In the genomic region with DNA sequence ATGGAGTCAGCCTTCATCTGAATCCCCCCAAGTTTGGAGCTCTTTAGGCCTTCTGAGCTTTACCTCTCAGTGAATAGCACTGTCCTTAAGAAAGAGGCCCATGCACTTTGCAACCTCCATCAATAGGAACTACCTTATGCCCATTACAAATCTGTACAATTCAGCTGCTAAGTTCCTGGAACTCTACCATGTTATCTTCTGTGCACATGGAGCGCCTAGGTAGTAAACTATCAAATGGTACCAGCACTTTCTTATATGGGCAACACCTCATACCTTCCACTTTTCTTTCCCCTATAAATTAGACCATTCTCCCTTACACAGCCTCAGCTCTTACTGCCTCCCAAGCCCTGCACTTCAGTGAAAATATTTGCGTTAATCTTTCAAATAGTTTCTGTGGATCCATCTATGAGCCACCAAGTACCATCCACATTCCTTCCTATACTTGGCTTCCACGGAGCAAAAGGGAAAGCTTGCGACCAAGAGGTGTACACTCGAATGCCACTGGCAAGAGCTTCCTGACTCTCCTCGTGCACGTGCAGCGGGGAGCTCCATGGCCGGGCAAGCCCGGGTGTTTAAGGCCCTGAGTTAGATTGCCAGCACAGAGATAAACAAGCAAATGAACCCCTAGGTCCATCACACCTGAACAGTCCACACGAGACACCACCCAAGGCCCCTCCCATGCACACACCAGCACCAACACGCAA, we compare ENCODE assay signal across 21 mouse cellular contexts. TPM values are rescaled to one million over a fixed set of nuclear protein-coding genes. Genes with fewer than 3 reads are reported as not detected.
DNase-seq lines count a peak whose midpoint lies in the region; ATAC-seq and TF ChIP-seq lines count a peak whose summit lies in the region.
"Had no signal": no experiment of that assay in that cellular context is flagged by ENCODE, and none has a peak within 500 bp of the region (broad histone marks: within the 10 kb centered on the region; RNA-seq: fewer than 3 reads in every experiment).

No protein-coding gene starts in this region.

- TF ChIP-seq RAD21 in MEL (IDR thresholded peaks at IDR 0.05; ENCODE audit: low read depth, low read length): no peak

- peak overlapping the region; percentile 66 for H3K27ac ChIP-seq in layer of hippocampus, adult 2 months
- no peak overlapping the region for H3K27ac ChIP-seq in MEL (ENCODE audit: control insufficient read depth, low read depth, low read length)
- H3K27ac ChIP-seq: forebrain, embryonic 15.5 days; heart, embryonic 10.5 days; hindbrain, embryonic 10.5 days; limb, embryonic 13.5 days had no signal

- no peaks in the 10 kb centered on the region for H3K9me3 ChIP-seq in MEL (replicated peaks; ENCODE audit: insufficient read depth, low read length)
- H3K9me3 ChIP-seq: forebrain, embryonic 15.5 days; heart, embryonic 10.5 days; limb, embryonic 13.5 days had no signal

- H3K9ac ChIP-seq in MEL (ENCODE audit: control insufficient read depth, low read depth, low read length, poor library complexity, severe bottlenecking): no peak overlapping the region
- H3K9ac ChIP-seq: forebrain, embryonic 15.5 days; limb, embryonic 13.5 days had no signal

- TF ChIP-seq POLR2A in MEL (IDR thresholded peaks at IDR 0.05; ENCODE audit: control insufficient read depth in 1 of 2, insufficient read depth in 1 of 2, low read depth in 1 of 2, low read length in 2 of 2, poor library complexity in 1 of 2): no peak

- no peak for TF ChIP-seq EP300 in MEL (IDR thresholded peaks at IDR 0.05; ENCODE audit: low read depth in 1 of 2, low read length in 2 of 2)

- TF ChIP-seq CTCF in layer of hippocampus, adult 2 months (conservative IDR thresholded peaks at IDR 0.05): no peak
- TF ChIP-seq CTCF in MEL (IDR thresholded peaks at IDR 0.05 in 2 of 3, conservative IDR thresholded peaks at IDR 0.05 in 1 of 3; ENCODE audit: control insufficient read depth in 1 of 3, insufficient read depth in 1 of 3, low read depth in 2 of 3, low read length in 3 of 3, poor library complexity in 1 of 3, severe bottlenecking in 1 of 3): no peak

- 0 out of 2 replicates have a peak, but pooled peaks cover 1% of the 10 kb centered on the region for H3K79me2 ChIP-seq in MEL (ENCODE audit: control insufficient read depth, insufficient read depth, low read length, poor library complexity)

- 0 out of 2 replicates have a peak, but pooled peaks have one; percentile 35 for ATAC-seq in erythroblast, adult 5-6 weeks (replicated peaks; ENCODE audit: low FRiP score, poor library complexity, severe bottlenecking)
- ATAC-seq in activated CD4-positive, CD25-positive, alpha-beta regulatory T cell, adult 4 months: no peak
- ATAC-seq: forebrain, embryonic 15.5 days had no signal

- H3K27me3 ChIP-seq in MEL (ENCODE audit: control insufficient read depth in 1 of 2, insufficient read depth in 2 of 2, low read length in 2 of 2): no peaks in the 10 kb centered on the region
- H3K27me3 ChIP-seq: forebrain, embryonic 15.5 days; limb, embryonic 13.5 days had no signal

- no peak for DNase-seq in layer of hippocampus, adult 2 months (ENCODE audit: low spot score in 2 of 2)
- DNase-seq in layer of hippocampus, adult 18-20 months (ENCODE audit: low spot score in 2 of 2): no peak
- no peak for DNase-seq in MEL (ENCODE audit: low read depth, low spot score)
- DNase-seq in lung, postnatal 14 days: peak; percentile 29
- no peak for DNase-seq in cerebellum, adult 9-11 months
- DNase-seq in urinary bladder, adult 2 months (ENCODE audit: low spot score): no peak
- DNase-seq: adrenal gland, adult 2 months; cerebellum, adult 9-10 months; right cerebral cortex, postnatal 4 days had no signal

- H3K36me3 ChIP-seq in MEL (ENCODE audit: control insufficient read depth in 1 of 2, insufficient read depth in 2 of 2, low read length in 2 of 2): peaks cover 0 to 8% of the 10 kb centered on the region in 2 experiments; a peak in 2 of 4 replicates
- H3K36me3 ChIP-seq: forebrain, embryonic 15.5 days; heart, embryonic 10.5 days; limb, embryonic 13.5 days had no signal

- no peak overlapping the region for H3K4me3 ChIP-seq in layer of hippocampus, adult 2 months
- H3K4me3 ChIP-seq in MEL (ENCODE audit: control insufficient read depth in 1 of 2, insufficient read depth in 1 of 2, low read depth in 2 of 2, low read length in 2 of 2): no peak overlapping the region
- H3K4me3 ChIP-seq: erythroblast, embryonic 14.5 days; forebrain, embryonic 15.5 days; heart, embryonic 10.5 days; hindbrain, embryonic 10.5 days; limb, embryonic 13.5 days had no signal

- H3K4me1 ChIP-seq in MEL (ENCODE audit: control insufficient read depth in 1 of 2, insufficient read depth in 2 of 2, low read length in 2 of 2): peaks cover 0 to 5% of the 10 kb centered on the region in 2 experiments; a peak in 1 of 4 replicates
- H3K4me1 ChIP-seq: hindbrain, embryonic 10.5 days had no signal

TF ChIP-seq in MEL, 35 proteins besides CTCF, POLR2A, EP300 and RAD21:
- TF ChIP-seq CHD1 (IDR thresholded peaks at IDR 0.05; ENCODE audit: low read depth, low read length) (no peak), TCF12 (IDR thresholded peaks at IDR 0.05; ENCODE audit: low read depth, low read length) (no peak), TAL1 (IDR thresholded peaks at IDR 0.05; ENCODE audit: low read length) (peak; percentile 27; the same call in 1 of the 2 replicates)

RNA-seq across cellular contexts. Expression of gene Tspan13, which starts 11.5 kb away (rescaled TPM):
- 100 to 1,000 TPM; 261 to 264 TPM for total RNA-seq in layer of hippocampus, adult 2 months (2021)
- 100 to 1,000 TPM; 284 to 286 TPM for total RNA-seq in layer of hippocampus, adult 18-20 months (2021)
- 23.0 and 23.7 TPM in 2 replicates for total RNA-seq in MEL (2012; rRNA removed)
- polyA plus RNA-seq in MEL (2012; ENCODE audit: insufficient read depth in 1 of 2, insufficient read length in 2 of 2, low read depth in 1 of 2, low replicate concordance in 2 of 2, missing spikeins in 1 of 2): 10 to 100 TPM in 1 of 2 experiments, not detected in 1; 37.5 TPM
- 18.8 and 28.4 TPM in 2 replicates for total RNA-seq in erythroblast, adult 5-6 weeks (2015; ENCODE audit: low replicate concordance)
- 15.3 and 17.0 TPM in 2 replicates for total RNA-seq in erythroblast, adult 5-6 weeks (2017; ENCODE audit: low replicate concordance)
- polyA plus RNA-seq in activated CD4-positive, CD25-positive, alpha-beta regulatory T cell, adult 4 months (2017; shearing (Covaris generic)): 100 to 1,000 TPM; 175 to 254 TPM
- polyA plus RNA-seq in urinary bladder, adult 2 months (2012; rRNA removed): 111 and 116 TPM in 2 replicates

RNA-seq across cellular contexts. Expression of gene Agr2, which starts 38.1 kb away (rescaled TPM):
- total RNA-seq in layer of hippocampus, adult 2 months (2021): not detected
- total RNA-seq in layer of hippocampus, adult 18-20 months (2021): not detected
- total RNA-seq in MEL (2012; rRNA removed): not detected in 2 replicates
- polyA plus RNA-seq in MEL (2012; ENCODE audit: insufficient read depth in 1 of 2, insufficient read length in 2 of 2, low read depth in 1 of 2, low replicate concordance in 2 of 2, missing spikeins in 1 of 2): not detected
- total RNA-seq in erythroblast, adult 5-6 weeks (2015; ENCODE audit: low replicate concordance): not detected in 2 replicates
- total RNA-seq in erythroblast, adult 5-6 weeks (2017; ENCODE audit: low replicate concordance): not detected in 2 replicates
- polyA plus RNA-seq in activated CD4-positive, CD25-positive, alpha-beta regulatory T cell, adult 4 months (2017; shearing (Covaris generic)): not detected
- polyA plus RNA-seq in urinary bladder, adult 2 months (2012; rRNA removed): 5.1 and 6.2 TPM in 2 replicates
- total RNA-seq: adrenal gland, adult 2 months; gastrocnemius, adult 18-20 months; left cerebral cortex, adult 18-20 months had no signal
- polyA plus RNA-seq: adrenal gland, adult 2 months; brain, embryonic 14.5 days; C2C12; erythroblast, embryonic 14.5 days; forebrain, embryonic 15.5 days; heart, embryonic 10.5 days; hindbrain, embryonic 10.5 days; neural tube, embryonic 11.5 days had no signal

Comparison
In these comparisons a context has a peak if more than half of its experiments do, and no peak if none do; other contexts are left out.
1. RNA of gene Tspan13, which starts 11.5 kb away (total RNA-seq): 284 to 286 TPM in layer of hippocampus, adult 18-20 months and 261 to 264 TPM in layer of hippocampus, adult 2 months; 15.3 to 28.4 TPM in erythroblast, adult 5-6 weeks and 23.0 to 23.7 TPM in MEL; every median in the first group is over 4 times any median in the second.